Mouse (Mus musculus): Measurements from ENCODE around the gene Spr. TPM values are rescaled to one million over a fixed set of nuclear protein-coding genes. Genes with fewer than 3 reads are reported as not detected.

Spr gene
- polyA plus RNA-seq, 1 experiment from 2014 or later, result 41.4 TPM

DNA sequence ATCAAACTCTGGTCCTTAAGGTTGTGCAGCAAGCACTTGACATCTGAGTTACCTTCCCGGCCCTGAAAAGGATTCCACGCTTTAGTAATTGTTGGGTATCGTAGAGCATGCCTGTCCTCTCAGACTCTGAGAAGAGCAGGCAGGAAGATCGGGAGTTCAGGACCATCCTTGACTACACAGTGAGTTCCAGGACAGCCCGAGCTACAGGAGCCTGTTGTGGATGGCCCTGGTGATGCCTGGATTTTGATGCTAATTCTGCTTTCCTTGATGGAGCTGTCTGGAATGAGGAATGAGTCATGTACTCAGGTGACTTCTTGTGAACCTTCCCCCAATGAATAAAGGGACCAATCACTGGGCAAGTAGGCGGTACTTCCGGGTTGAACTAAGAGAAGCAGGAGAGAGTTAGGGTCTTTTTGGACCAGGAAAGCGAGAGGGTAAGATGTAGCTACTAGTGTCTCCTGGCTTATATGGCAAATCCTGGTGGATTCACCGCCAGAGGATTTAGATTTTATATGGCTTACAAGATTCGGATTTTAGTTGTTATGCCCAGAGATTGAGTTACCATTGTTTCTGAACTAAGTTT, 32.4 kb downstream of the Spr start:
- H3K4me1 ChIP-seq, result no peaks in the 10 kb centered on the region
- 0 out of 2 replicates have a peak, but pooled peaks cover 3% of the 10 kb centered on the region for H3K9me3 ChIP-seq
- no peaks in the 10 kb centered on the region for H3K36me3 ChIP-seq
- 84% methylated on average over 10 of the region's 10 CpGs for WGBS
- H3K27me3 ChIP-seq, result no peaks in the 10 kb centered on the region
- no peak overlapping the region for H3K27ac ChIP-seq
- H3K4me2 ChIP-seq (replicated peaks), result no peak overlapping the region
- ATAC-seq (ENCODE audit: low FRiP score, low read depth), result no peak
- H3K9ac ChIP-seq, result no peak overlapping the region
- no peak overlapping the region for H3K4me3 ChIP-seq

DNA sequence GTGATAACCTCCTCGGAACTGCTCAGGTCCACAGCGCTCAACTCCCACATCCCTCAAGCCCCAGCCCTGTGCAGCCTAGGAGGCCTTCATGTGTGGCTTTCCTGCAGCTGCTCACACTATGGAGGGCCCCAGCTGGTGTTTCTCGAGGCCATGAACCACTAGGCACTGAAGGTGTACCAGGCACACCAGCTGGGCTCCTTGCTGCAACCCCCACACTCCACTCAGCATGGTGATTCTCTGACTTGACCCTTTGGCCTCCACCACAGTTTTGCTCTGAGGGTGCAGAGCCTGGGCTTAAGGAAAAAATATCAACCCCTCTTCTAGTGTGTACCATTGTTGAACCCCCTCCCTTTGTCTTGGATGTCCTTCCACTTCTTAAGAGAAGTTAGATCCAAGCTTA, 34.2 kb downstream of the Spr start:
- H3K9me3 ChIP-seq, result 0 out of 2 replicates have a peak, but pooled peaks cover 3% of the 10 kb centered on the region
- H3K27ac ChIP-seq, result no peak overlapping the region
- ATAC-seq (ENCODE audit: low FRiP score, low read depth), result no peak
- WGBS, result 88% methylated on average over 3 of the region's 3 CpGs
- no peak overlapping the region for H3K9ac ChIP-seq
- H3K36me3 ChIP-seq, result no peaks in the 10 kb centered on the region
- no peaks in the 10 kb centered on the region for H3K4me1 ChIP-seq
- H3K4me2 ChIP-seq (replicated peaks), result no peak overlapping the region
- H3K4me3 ChIP-seq, result no peak overlapping the region
- no peaks in the 10 kb centered on the region for H3K27me3 ChIP-seq

DNA sequence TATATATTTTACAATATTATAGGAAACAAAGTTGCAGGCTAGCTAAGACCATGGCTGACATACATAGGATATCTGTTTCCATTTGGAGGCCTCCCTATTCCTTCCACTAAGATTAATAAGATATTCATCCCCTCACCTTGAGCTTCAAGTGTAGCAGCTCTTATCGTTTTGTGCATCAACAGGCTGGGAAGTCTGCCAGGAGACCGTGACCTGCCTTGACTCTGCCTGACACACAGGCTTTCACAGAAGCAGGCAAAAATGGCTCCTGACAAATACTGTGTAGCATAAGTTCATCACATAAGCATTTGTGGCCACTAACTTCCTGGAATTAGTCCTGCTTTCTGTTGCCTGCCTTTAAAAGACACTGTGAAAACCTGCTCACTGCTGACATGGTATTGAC, 41.1 kb downstream of the Spr start:
- no peak overlapping the region for H3K4me2 ChIP-seq (replicated peaks)
- H3K27ac ChIP-seq, result no peak overlapping the region
- H3K4me1 ChIP-seq, result no peaks in the 10 kb centered on the region
- 77% methylated on average over 2 of the region's 2 CpGs for whole genome bisulfite sequencing
- ATAC-seq (ENCODE audit: low FRiP score, low read depth), result no peak
- no peaks in the 10 kb centered on the region for H3K9me3 ChIP-seq
- H3K36me3 ChIP-seq, result no peaks in the 10 kb centered on the region
- no peaks in the 10 kb centered on the region for H3K27me3 ChIP-seq
- no peak overlapping the region for H3K9ac ChIP-seq
- H3K4me3 ChIP-seq, result no peak overlapping the region

DNA sequence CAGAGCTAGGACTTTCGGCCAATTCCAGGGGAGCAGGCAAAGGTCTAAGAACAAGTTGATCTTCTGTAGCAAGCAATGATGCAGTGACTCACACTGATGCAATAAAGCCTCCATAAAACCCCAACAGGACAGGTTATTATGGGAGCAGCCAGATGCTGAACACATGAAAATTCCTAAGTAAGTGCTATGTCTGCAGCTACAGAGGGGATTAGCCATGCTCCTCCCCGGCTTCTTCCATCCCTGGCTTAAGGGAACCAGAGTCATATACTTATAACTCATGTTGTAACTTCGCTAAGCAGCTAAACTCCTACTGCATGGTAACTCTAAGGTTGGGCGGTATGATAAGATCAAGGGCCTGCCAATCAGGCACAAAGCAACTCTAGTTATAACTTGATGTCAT, 50.1 kb downstream of the Spr start:
- no peaks in the 10 kb centered on the region for H3K27me3 ChIP-seq
- no peak overlapping the region for H3K4me2 ChIP-seq (replicated peaks)
- no peak overlapping the region for H3K27ac ChIP-seq
- no peaks in the 10 kb centered on the region for H3K36me3 ChIP-seq
- H3K9ac ChIP-seq, result no peak overlapping the region
- no peaks in the 10 kb centered on the region for H3K9me3 ChIP-seq
- H3K4me1 ChIP-seq, result peaks cover 10% of the 10 kb centered on the region; the same call in 1 of the 2 replicates
- 43% methylated on average over 4 of the region's 4 CpGs for WGBS
- no peak; the same call in 1 of the 2 replicates for ATAC-seq (ENCODE audit: low FRiP score, low read depth)
- H3K4me3 ChIP-seq, result no peak overlapping the region

DNA sequence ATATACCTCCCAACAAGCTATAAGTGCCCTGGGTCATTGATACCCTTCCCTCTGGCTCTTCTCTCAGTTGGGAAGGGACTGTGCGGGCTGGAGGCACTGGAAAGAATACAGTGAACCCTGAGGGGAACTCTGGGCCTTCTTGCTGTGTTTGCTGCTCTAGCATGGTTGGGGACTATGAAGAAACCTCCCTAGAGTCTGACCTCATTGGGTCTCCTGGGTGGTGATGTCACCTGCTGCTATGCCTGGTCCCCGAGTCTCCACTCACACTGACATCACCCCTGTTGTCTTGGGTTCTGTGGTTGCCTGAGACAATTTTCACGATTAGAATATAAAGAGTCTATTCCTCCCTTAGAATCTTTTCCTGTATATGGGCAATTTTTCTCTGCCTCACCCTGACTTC, 50.9 kb downstream of the Spr start:
- WGBS, result 73% methylated on average over 3 of the region's 3 CpGs
- no peak overlapping the region for H3K4me3 ChIP-seq
- H3K4me2 ChIP-seq (replicated peaks), result no peak overlapping the region
- H3K9me3 ChIP-seq, result no peaks in the 10 kb centered on the region
- H3K4me1 ChIP-seq, result peaks cover 10% of the 10 kb centered on the region; the same call in 1 of the 2 replicates
- H3K9ac ChIP-seq, result no peak overlapping the region
- H3K27ac ChIP-seq, result no peak overlapping the region
- no peaks in the 10 kb centered on the region for H3K36me3 ChIP-seq
- H3K27me3 ChIP-seq, result no peaks in the 10 kb centered on the region
- ATAC-seq (ENCODE audit: low FRiP score, low read depth), result no peak

Other genes with a start within 250 kb of the Spr start
- gene Exoc6b, start 68.3 kb downstream of the Spr start, polyA plus RNA-seq (2015; fragmentation: Nextera tagmentation; extraction: Ambion mirVana), result 38.1 and 40.1 TPM in 2 replicates
- 0.60 and 0.64 TPM in 2 replicates for gene Emx1, start 49.7 kb upstream of the Spr start, polyA plus RNA-seq (2015; fragmentation: Nextera tagmentation; extraction: Ambion mirVana)
- 8.9 and 10.1 TPM in 2 replicates for gene Sfxn5, start 195.7 kb upstream of the Spr start, polyA plus RNA-seq (2015; fragmentation: Nextera tagmentation; extraction: Ambion mirVana)
- gene Rab11fip5, start 236.9 kb upstream of the Spr start, polyA plus RNA-seq (2015; fragmentation: Nextera tagmentation; extraction: Ambion mirVana), result 16.7 and 17.2 TPM in 2 replicates